Mouse (Mus musculus) ovary, postnatal 36 days (tissue): Measurements from ENCODE around the gene Colec11.
A peak's percentile ranks its signal among the peaks of the same experiment; 100 is the strongest.

ENCODE experiments used
- DNase-seq: peaks from one replicate; pipeline ENCODE4 v3.0.0; 2022; ENCODE audit warnings: low spot score, mixed read lengths

Colec11 gene

GRCm38 (mm10) chr12:28602259-28602658 is 20.9 kb downstream of the Colec11 start:
- DNase-seq, result peak; percentile 59

GRCm38 (mm10) chr12:28598526-28598991 is 24.6 kb downstream of the Colec11 start:
- DNase-seq, result no peak

DNA sequence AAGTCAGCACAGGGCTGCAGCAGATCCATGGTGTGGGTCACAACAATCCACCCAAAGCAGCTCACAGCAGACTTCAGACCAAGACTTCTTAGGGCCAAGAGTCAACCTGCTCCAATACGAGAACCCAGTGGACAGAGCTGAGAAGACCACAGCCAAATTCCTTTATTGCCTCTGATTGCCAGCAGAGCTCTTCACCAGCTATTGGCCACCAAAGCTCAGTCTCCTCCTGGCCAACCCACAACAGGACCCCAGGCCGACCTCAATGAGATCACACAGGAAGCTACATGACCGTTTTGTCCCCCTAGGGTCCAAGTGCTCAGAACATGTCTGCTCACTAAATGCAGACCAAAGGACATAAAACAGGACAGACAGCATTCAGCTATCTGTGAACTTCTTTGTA is 25.1 kb downstream of the Colec11 start:
- DNase-seq, result no peak

DNA sequence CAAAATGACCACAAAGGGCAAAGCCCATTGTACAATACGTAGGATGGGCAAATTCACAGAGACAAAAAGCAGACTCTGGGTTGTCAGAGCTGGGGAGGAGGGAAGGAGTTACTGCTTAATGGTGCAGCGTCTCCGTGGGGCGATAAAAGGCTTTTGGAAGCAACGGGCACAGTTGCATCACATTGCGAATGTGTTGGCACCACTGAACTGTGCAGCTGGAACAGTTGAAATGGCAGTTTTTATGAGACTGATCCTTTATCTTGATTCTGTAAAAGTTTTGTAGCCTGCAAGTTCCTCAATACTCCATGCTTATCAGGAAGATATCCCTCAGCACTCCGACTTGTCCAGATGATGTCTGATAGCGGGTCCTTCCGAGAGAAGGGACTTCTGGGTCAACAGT is 25.5 kb downstream of the Colec11 start:
- DNase-seq, result no peak

DNA sequence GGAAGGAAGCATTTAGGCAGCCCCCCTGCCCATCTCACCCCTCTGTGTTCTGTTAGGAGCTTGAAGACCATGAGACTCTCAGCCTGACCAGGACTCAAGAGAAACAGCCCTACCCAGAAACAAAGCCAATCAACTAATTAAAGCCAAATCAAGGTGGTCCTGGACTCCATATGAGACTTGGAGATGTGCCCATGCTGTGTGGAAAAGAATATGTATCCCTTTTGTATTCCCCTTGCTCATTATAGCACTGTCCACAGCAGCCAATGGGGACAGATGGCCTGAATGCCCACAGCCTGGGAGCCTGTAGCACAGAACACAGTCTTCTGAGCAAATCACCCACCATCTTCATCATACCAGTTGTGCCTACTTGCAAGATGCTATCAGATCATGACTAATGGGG is 26.3 kb downstream of the Colec11 start:
- DNase-seq, result no peak

DNA sequence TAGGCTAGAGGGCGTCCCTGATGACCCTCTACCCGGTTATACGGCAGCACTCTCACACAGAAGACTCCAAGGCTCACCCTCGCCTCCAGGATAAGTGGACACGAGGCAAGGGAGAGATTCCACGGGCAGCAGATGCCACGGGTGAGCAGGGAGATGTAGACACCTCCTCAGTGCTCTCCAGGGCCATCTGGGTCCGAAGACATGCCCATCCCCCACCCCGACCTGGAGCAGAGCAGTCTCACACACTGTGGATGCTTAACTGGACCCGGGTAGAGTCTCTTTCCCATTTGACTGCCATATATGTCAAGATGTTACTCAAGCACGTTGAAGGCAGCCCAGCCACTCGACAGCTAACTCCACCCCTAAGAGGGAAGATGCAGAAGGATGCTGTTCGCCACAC is 32.7 kb downstream of the Colec11 start:
- DNase-seq, result no peak

- peak; percentile 79 for DNase-seq
Observed at GRCm38 (mm10) chr12:28589090-28589868, 33.9 kb downstream of the Colec11 start.

DNA sequence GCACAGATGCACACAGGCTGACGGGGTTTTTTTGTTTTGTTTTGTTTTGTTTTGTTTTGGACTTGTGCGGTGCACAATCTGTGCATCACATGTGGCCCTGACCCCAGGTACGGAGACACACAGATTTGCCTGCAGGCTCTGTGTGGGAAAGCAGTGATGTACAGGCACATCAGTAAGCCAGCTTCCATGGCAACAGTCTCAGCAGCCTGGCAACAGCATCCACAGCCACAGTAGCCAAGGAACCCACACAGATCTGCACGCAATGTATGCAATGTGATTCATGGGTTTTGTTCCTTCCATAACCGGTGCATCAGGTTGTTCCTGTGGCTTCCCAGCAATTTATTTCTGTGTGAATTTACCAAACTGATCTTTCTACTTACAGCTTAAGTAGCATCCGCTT is 35.2 kb downstream of the Colec11 start:
- no peak for DNase-seq

DNA sequence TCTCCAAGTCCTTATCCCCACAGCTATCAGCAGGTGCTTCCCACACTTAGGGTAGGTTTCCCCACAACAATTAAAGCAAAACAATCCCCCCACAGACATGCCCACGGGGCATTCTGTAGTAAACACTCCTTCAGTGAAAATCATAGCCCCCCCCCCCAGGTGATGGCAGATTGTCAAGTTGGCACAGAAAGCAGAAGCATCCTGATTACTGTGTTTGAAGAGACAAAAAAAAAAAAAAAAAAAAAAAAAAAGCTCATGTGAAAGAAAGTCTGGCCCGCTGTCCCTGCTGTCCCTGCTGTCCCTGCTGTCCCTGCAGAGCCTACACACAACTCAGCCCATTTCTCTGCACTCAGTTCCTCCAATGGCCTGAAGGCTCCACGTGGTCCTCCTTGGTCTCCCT is 39.1 kb downstream of the Colec11 start:
- no peak for DNase-seq

- DNase-seq, result no peak
Observed at GRCm38 (mm10) chr12:28582423-28582822, 40.8 kb downstream of the Colec11 start, which contains the start of gene Allc. Allc (minus strand) TSS chr12:28582523.

DNA sequence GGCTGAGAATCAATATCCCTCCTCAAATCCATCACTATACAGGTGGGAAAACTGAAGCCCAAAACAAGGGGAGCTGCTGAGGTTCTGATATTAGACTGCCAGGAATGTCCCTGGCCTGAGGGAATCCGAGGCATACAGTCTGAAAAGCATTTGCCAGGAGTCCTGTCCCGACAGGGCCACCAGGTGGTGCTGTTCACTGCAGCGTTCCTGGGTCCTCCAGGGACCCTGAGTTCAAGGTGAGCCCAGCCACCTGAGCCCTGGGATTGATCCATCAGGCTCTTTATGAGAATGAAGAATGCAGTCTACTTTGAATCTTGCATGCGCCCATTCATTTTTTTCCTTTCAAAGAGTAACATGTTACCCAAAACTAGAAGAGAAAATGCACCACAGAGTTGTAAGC is 44.0 kb downstream of the Colec11 start:
- DNase-seq, result peak; percentile 14

DNA sequence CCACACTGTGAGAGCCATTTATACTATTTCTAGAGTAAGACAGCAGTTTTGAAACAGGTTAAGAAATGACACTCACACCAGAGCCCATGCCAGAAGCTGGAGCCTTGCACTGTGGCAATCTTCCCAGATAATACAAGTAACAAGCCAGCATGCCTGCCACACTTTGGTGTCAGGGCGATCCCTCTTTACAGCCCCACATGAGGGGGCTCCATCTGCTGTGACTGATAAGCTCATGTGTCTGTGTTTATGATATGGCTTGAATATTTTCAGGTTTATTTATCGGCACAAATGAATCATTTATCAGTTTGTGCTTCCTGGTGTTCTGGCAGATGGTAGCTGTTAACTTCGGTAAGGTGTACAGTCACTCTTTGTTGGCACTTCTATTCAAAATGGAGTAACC is 45.0 kb downstream of the Colec11 start:
- no peak for DNase-seq

- DNase-seq, result no peak
Observed at GRCm38 (mm10) chr12:28575366-28576070, 47.7 kb downstream of the Colec11 start.

- DNase-seq, result no peak
Observed at GRCm38 (mm10) chr12:28572241-28572640, 50.9 kb downstream of the Colec11 start.

- no peak for DNase-seq
Observed at GRCm38 (mm10) chr12:28552299-28552698, 70.9 kb downstream of the Colec11 start, which contains the start of gene Dcdc2c. Dcdc2c (minus strand) TSS chr12:28552399.

DNA sequence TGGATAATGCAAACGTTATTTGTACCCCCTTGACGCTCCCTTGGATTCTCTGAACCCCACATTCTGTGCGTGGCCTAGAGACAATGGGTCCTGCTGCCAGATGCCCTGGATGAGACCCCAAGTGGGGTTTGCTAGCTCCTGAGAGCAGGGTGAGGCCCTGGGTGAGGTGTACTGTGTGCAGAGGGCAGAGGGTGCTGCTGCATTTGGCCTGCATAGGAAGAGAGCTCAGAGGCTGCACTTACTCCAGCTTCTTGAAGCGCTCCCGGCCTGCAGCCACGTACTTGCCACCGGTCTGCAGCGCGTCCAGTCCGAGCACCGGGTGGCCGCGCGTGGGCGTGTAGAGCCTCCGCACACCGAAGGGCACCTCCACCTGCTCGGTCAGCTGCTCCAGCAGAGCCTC is 71.4 kb downstream of the Colec11 start:
- DNase-seq, result no peak

DNA sequence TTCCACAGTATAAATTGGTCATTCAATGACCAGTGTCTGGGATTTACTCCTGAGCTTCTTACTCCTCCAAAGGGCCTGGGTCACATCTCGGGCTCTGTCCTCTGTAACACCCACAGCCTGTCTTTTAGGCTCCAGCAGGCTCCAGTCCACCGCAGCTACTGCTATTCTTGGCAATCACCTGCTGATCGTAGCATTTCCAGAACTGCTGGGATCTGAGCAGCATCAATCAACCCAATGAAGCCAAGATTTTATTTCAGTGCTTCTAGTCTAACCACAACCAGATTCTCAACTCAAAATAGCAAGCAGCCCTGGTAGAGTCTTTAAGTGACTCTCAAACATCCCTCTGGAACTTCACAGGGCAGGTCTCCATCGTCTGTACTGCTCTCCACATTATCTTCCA is 74.3 kb downstream of the Colec11 start:
- no peak for DNase-seq
